Mouse (Mus musculus) left cerebral cortex, postnatal 14 days (tissue): Measurements from ENCODE around the gene Mrpl10. TPM values are rescaled to one million over a fixed set of nuclear protein-coding genes. Genes with fewer than 3 reads are reported as not detected.

Experiments used
- DNase-seq, 2 experiments: peaks; one replicate each; pipeline ENCODE4 v3.0.0; 2021 to 2022; ENCODE audit warnings: low spot score in 2 of 2, mixed read lengths in 1 of 2
- intact Hi-C: fragments of 180-260 bp; cut with DNase I; formaldehyde crosslinking; loops from one replicate; pipeline ENCODE4 v1.15.1; 2025
- long read RNA-seq, 2 experiments: library from polyadenylated mRNA; stranded (forward); transcript quantifications; one replicate each; pipeline ENCODE4 v2.0.0; 2021
- total RNA-seq, 2 experiments: library from RNA; stranded (reverse); gene quantifications; 2 replicates each; pipeline ENCODE4 v1.2.3; 2021

The Mrpl10 gene
- total RNA-seq: 10 to 100 TPM; 69.0 to 69.8 TPM
- long read RNA-seq, experiment 1, transcript Mrpl10-201 (5 exons, 1,708 nt): major isoform, 61 of 87 reads
- long read RNA-seq, experiment 1, partial matches to known transcripts: 9 of 87 reads
- long read RNA-seq, experiment 1, other reads (novel, unspliced or antisense): 17 of 87 reads
- long read RNA-seq, experiment 2, transcript Mrpl10-201 (5 exons, 1,708 nt): major isoform, 41 of 60 reads
- long read RNA-seq, experiment 2, partial matches to known transcripts: 6 of 60 reads
- long read RNA-seq, experiment 2, other reads (novel, unspliced or antisense): 13 of 60 reads

DNA sequence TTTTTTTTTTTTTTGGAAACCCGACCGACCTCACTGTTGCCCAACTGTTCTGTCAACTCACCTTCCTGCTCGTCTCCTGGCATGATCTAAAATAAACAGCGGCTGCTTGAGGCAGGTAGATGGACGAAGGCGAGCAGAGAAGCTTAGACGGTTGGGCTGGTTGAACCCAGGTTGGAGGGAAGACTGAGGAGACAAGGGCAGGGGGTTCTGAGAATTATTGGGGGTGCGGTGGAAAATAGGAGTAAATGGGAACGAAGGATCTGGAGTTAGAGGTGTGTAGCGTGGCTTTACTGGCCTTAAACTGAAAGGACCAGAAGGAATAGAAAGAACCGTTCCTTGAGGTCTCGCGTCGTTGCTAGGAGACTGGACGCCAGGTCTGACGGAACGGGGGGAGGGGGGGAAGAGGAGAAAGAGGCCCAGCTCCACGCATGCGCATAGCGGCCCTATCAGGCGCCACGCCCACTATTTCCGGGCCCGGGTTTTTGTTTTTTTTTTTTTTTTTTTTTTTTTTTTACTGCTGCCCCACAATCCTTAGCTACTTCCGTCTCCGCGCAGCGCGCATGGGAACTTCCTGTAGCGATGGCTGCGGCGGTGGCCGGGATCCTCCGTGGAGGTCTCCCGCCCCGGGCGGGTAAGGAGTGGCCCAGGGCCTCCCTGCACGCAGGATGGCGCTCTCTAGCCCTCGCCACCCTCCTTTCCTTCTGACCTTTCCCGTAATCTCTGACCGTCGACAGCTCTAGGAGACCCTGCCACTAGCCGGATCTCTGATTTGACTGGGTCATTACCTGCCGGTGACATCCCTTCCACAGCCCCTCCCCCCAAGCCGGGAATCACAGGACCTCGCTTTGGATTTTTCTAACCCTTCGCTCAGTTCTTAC, at the start of gene Mrpl10, which contains the start of gene Lrrc46:
Gene Mrpl10, plus strand, starts transcription at position 539 of the 878 bp plus-strand sequence.
Gene Lrrc46, minus strand, starts transcription at position 386 of the 878 bp plus-strand sequence.
- intact Hi-C loops: no loop called here

DNA sequence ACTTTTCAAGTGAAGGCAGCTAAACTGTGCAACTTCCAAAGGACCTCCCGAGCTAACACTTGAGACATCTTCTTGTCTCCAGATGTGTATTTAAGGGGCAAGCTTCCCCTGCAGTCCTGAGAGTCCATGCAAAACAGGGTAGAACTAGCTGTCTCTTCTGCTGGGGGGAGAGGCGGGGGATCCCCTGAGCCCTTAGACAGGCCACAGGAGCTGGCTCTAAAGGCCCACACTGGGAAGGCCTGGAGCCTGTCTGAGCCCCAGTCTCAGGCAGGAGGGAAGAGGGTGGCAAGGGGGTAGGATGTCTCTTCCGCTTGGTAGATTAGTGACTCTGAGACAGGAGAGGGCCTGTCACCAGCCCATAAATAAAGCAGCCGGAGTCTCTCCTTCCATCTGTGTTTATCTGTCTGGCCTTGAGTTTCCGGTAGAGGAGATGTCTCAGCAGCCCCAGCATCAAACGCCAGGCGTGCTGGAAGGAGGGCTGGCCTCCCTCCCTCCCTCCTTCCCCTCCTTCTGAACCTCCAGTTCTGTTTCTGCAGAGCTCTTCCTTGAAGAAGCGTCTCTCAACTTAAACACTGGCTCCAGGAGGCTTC, 48.5 kb upstream of the Mrpl10 start:
- no peak for DNase-seq
- intact Hi-C loops: no loop called here

More for the DNA sequence above, at the start of gene Mrpl10, which contains the start of gene Lrrc46:
- DNase-seq: peak; percentile 88

DNA sequence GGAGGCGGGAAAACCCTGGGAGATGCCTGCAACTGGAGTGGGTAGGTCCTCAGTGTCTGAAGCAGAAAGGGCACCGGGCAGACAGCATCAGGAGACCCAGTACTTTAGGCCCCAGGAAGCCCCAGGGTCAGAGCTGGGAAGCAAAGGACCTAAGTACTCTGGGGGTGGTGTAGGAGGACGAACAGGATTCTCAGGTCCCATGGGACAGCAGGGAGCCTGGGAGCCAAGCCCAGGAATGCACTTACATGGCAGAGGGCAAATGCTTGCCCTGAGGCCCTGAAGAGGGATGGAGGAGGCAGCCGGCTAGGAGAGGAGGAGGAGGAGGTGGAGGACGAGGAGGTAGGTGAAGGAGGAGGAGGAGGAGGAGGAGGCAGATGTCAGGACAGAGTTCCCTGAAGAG, 46.3 kb upstream of the Mrpl10 start:
- intact Hi-C loops: no loop called here
- no peak for DNase-seq

DNA sequence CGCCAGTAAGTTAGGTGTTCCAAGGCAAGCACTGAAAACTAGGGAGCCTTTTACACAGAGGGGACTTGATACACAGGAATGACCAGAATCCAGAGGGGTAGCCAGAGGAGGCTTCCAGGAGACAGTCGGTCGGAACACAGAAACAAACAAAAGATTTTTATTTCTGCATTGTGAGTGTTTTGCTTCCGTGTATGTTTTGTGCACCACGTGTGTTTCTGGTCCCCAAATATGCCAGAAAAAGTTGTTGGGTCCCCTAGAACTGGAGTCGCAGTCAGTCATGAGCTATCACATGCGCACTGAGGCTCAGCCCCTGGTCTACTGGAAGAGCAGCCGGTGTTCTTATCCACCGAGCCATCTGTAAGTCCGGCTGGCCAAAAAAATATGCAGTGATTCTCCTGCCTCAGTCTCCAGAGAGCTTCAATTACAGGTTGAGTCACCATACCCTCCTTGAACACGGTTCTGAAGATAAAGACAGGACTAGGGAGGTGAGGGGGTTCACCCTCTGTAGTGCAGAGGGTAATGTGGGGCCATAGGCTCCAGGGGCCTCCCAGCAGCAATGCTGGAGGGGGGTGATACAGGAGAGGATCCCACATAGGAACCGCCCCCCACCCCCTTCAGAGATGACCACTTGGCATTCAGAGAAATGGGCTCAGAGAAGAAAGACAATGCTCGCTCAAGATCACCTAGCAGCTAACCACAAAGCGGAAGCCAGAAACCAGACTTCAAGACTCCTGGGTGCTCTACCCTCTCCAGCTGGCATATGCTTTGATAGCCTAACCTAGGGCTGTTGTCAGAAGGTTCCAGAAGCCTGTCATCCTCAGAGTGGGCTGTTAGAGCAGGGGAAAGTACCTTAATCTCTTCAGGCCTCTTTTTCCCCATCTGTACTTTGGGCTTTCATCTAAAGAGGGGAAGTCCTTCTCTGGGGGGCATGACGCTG, 45.3 kb upstream of the Mrpl10 start:
- intact Hi-C loops: no loop called here
- DNase-seq: no peak

DNA sequence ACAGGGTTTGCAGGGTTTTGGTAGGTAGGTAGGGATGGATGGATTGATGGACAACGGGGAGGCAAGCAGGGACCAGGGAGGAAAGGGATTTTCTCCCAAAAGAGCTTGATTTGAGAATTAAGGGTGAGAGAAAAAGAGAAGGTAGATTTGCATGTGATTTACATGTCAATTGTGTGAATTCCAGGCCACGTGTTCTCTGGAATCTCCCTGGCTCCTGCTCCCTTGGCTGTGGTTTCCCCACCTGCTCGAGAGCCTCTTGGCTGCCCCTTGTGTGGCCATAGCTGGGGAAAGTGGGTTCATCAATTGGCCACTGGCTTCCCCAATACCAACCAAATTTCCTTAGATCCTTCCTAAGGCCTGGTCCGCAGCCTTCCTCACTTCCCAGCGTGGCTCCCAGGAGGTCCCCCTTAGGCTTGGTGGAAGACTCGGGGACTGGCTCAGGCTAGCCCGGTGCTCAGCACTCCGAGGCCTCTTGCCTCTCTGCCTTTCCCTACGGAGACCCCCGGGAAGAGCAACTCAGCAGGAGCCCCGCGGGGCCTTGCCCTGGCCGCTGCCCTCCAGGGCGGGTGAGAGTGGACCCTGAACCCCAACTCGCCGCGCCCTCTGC, 44.5 kb upstream of the Mrpl10 start:
- no peak for DNase-seq
- intact Hi-C loops: no loop called here

DNA sequence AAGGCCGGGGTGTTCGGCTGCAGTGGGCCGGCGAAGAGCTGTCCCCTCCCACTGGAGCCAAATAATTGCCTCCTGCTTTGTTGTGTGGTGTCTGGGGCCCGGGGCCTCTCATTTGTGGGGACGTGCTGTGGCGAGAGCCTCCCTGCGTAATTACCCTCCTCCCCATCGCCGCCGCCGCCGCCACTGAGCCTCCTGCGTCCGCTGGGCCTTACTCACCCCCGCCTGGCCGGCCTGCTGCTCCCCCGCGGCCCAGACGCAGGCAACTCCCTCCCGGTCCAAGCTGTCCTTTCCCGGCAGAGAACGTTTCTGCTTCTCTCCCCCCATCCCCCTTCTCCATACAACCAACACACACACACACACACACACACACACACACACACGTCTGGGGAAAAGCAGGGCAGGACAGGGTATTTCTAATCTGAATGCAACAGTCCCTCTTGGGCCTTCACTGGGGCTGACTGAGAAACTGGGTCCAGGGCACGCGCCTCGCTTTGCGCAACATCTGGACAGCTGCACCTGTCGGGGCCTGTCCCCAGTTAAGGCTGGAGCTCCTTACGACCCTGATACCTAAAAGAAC, 43.9 kb upstream of the Mrpl10 start:
- DNase-seq: no peak
- intact Hi-C loops: no loop called here

DNA sequence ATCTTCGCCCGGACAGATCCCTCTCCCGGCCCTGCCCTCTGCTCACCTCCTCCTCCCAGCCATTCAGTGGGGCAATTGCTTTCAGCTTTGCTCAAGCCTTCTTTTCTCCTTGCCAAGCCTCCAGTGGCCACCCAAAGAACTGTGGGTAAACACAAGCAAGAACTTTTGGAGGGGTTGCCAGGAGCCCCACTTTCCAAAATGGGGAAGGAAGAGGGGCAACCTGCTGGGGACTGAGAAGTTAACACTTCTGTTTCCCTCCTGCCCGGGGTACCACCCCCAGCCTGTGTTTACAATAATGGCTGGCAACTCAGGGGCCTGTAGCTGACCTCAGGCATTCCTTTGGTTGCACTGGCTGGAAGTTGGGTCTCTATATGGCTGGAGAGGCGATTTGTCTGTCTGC, 38.2 kb upstream of the Mrpl10 start:
- DNase-seq: no peak
- intact Hi-C loops: no loop called here

DNA sequence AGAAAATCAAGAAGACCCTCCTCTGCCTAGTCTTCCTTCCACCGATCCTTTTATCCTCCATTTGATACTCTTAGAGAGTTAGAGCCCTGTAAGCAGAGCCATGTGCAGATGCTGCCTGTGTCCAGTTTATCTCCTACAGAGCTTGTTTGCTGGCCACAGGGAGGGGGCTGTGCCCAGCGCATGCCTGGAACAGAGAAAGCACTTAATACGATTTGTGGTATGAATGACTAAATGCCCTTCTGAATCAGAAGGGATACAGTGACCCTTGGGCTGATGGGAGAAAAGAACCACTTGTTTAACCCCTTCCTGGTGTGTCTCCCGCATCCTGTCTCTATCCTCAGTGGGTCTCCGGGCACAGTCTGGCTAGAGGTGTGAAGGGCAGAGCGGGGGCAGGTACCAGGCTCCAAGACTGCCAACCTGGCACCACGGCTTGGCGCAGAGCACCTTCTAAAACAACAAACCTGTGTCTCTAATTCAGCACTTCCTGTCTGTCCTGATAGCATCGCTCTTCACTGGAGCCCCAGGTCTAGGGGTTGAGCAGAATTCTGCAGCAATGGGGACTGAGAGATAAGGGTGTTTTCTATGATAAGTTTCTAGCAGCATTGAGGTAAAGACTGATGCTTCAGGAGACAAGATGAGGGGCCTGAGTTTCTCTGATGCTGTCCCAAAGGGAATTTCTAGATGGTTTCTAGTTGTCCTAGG, 34.1 kb upstream of the Mrpl10 start:
- intact Hi-C loops: no loop called here
- no peak for DNase-seq

DNA sequence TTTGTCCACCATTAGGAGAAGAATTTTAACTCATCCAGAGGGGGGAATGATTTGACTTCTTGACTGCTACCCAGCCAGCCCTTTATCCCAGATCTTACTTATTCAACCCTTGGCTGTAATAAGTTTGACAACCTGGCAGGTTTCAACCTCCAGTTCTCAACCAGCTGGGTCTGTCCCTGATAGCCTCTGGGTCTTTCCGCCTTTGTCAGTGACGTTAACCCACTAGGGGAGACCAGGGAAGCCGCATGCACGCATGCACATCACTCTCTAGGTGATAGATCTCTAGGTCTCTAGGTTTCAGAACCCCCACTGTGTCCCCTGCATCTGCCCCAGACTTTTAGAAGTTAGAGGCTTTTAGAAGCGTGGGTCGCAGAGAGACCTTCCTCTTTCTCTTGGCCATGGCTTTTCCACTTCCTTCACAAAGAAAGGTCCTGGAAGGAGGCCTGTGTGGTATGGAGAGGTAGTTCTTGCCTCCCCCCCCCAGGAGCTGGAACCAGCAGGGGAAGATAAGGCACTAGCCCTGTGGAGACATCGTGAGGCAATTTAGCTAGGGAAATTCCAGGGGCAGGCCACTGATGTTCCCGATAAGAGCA, 32.1 kb upstream of the Mrpl10 start:
- DNase-seq: no peak
- intact Hi-C loops: no loop called here

DNA sequence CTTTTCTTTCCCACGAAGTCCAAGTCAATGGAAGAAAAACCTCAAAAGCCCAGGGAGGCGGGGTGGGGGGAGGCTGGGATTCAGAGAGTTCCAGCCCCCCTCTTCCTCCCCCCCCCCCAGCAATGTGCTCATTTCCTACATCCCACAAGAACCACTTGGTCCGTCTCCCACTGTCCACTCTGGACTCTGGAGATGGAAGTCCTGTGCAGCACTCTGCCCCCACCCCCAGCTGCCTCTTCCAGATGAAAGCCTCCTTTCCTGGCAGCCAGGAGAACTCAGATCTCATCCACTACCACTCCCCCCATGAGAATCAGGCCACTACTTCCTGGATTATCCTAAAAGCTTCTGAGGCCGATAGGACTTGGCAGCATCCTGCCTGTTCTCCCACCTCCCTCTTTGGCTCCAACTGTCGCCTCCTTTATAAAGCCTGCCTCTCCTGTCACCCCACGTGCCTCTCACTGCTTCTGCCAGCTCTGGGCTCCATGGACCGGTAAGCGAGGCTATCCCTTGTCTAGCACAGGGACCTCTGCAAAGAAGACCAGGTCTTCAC, 28.2 kb upstream of the Mrpl10 start, which contains the start of gene Sp6:
Gene Sp6, plus strand, starts transcription at position 274 of the 550 bp plus-strand sequence.
- peak in 1 of 2 experiments; percentile 49 for DNase-seq
- intact Hi-C loops: loop anchor here (10.0 kb wide), 1 partner anchor 728 kb away; the partner anchor contains the start of genes Hoxb7 and Hoxb8

DNA sequence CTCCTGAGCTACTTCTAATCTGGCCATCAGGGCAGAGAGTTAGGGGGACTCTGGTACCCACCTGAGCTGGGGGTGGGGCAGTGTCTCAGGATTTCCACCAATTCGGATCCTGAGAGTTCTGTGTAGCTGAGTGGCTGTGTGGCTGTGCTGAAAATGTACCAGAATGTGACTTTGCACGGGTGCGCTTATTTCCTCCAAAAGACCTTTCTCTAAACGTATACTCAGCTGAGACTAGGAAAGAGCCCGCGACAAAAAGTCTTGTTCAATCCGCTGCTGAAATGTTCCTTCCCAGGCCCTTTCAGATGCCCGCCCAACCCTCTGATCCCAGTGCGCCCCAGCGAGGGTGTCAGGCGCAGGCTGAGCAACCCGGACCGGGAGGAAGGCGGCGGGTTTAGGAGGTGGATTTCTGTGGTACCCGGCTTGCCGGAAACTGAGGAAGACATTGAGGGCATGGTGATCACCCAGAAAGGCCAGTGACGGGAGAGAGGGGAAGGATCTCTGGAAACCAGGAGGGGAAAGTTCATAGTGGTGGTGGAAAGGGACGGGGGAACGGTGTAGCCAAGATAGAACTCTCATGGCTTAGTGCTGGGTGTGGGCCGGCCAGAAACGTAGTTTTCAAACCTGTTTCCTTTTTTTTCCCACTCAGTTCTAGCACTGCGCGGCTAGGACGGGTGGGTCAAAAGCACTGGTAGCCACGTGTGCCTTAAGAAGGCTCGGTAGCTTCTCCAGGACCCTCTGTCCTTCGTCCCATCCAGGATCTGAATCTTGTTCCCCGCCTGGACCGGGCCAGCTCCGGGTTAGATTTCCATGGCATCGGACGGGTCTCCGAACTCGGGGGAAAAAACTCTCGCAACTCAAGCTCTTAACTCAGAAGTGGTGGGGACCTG, 23.4 kb upstream of the Mrpl10 start:
- no peak for DNase-seq
- intact Hi-C loops: loop anchor here (10.0 kb wide), 1 partner anchor 733 kb away; the partner anchor contains the start of genes Hoxb7 and Hoxb8

DNA sequence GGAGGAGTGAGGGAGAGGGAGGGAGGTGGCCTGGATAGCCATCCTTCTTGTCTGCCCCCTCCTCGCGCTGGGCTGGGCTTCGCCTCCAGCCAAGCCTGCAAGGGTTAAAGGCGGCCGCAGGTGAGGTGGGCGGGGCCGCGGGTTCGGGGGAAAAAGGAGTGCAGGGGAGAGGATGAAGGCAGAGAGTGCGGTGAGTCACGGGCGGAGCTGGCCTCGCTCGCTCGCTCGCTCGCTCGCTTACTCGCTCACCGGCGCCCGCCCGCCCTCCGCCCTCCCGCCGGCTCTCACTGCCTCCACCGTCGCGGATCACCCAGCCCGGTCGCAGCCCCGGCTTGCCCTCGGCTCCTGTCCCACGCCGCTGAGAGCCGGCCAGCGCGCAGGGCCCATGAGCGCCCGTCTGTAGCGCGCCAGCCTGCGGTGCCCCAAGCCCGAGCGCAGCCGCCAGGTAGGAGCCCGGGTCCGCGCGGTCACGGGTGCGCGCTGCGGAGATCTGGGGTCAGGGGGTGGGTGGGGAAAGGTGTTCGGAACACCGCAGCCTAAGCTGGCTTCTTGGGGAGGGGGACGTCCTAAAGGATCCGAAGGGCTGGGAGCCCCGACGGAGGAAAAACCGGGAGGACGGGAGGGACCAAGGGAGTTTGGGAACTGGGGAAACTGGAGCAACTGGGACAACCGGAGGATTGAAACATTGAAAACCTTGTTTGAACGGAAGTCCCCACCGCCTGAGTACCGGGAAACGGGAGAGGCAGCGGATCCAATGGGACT, 22.6 kb upstream of the Mrpl10 start:
- intact Hi-C loops: loop anchor here (10.0 kb wide), 1 partner anchor 734 kb away; the partner anchor contains the start of genes Hoxb7 and Hoxb8
- no peak for DNase-seq

DNA sequence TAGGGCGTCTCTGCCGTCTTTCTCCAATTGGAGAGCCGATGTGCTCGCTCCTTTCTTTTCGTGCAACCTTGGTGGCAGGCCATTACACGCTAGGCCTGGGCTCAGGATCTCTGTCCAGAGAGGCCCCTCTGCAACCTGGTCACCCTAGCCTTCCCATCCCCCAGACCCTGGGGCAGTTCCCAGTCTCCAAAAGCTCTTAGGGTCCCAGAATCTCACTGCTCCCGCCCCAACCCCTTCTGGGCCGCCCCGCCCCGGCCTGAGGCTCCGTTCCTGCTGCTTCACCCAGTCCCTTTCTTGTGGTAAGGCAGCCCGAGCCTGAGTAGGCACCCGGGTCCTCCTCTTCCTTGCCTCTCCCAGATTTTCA, 22.0 kb upstream of the Mrpl10 start:
- intact Hi-C loops: loop anchor here (10.0 kb wide), 1 partner anchor 735 kb away; the partner anchor contains the start of genes Hoxb7 and Hoxb8

DNA sequence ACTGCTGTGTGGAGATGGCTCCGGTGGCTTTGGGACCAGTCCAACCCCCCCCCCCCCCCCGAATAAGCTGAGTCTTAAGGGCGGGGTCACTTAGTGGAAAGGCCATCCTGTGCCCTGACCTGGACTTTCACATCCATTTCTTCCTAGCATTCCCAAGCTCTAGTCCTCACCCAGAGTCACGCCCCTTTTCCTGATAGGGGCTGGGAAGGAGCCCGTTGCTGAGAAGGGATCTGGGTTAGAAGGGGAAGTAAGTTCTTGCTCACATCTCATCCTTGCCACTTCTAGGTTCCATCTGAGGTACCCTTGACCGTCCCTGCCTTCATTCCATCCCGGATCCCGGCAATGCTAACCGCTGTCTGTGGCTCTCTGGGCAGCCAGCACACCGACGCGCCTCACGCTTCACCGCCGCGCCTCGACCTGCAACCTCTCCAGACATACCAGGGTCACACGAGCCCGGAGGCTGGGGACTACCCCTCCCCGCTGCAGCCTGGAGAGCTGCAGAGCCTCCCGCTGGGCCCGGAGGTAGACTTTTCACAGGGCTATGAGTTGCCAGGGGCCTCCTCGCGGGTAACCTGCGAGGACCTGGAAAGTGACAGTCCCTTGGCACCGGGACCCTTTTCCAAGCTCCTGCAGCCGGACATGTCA, 20.1 kb upstream of the Mrpl10 start:
- DNase-seq: no peak
- intact Hi-C loops: loop anchor here (5.0 kb wide), 1 partner anchor 104 kb away; the partner anchor contains the start of gene Cdk5rap3

More for the DNA sequence above, 22.0 kb upstream of the Mrpl10 start:
- DNase-seq: no peak
